Mouse (Mus musculus) T-helper 1 cell (primary cell): Measurements from ENCODE around the gene Gm10428.

Source experiments
- in situ Hi-C: fragments of 300-600 bp; cut with MboI, MseI; formaldehyde crosslinking; loops from one replicate; pipeline ENCODE4 v1.15.1; 2025; ENCODE audit warnings: high pct_unique_total_duplicates

The Gm10428 gene

GRCm38 (mm10) chr11:62752780-62753179 lies at the start of gene Gm10428:
TSS of gene Gm10428 (plus strand) at chr11:62753100.
- in situ Hi-C loops: loop anchor here (5.0 to 10.0 kb wide), 2 partner anchors 70 to 412 kb away; partner anchors contain the start of gene Trim16

GRCm38 (mm10) chr11:62706141-62706540 lies 46.8 kb upstream of the Gm10428 start:
- in situ Hi-C loops: no loop called here

GRCm38 (mm10) chr11:62708252-62708651 lies 44.6 kb upstream of the Gm10428 start:
- in situ Hi-C loops: no loop called here

GRCm38 (mm10) chr11:62710657-62711056 lies 42.2 kb upstream of the Gm10428 start:
- in situ Hi-C loops: no loop called here

GRCm38 (mm10) chr11:62728276-62728675 lies 24.6 kb upstream of the Gm10428 start:
- in situ Hi-C loops: no loop called here

GRCm38 (mm10) chr11:62731311-62732021 lies 21.4 kb upstream of the Gm10428 start, which contains the start of gene Zfp287:
TSS of gene Zfp287 (minus strand) at chr11:62731905.
- in situ Hi-C loops: loop anchor here (10.0 kb wide), 1 partner anchor 1703 kb away; the partner anchor contains the start of genes F930015N05Rik and Hs3st3a1

GRCm38 (mm10) chr11:62732022-62732387 lies 20.9 kb upstream of the Gm10428 start:
- in situ Hi-C loops: loop anchor here (10.0 kb wide), 1 partner anchor 1703 kb away; the partner anchor contains the start of genes F930015N05Rik and Hs3st3a1

- in situ Hi-C loops: loop anchor here (10.0 kb wide), 1 partner anchor 1702 kb away; the partner anchor contains the start of genes F930015N05Rik and Hs3st3a1
Measured at GRCm38 (mm10) chr11:62732665-62733064, 20.2 kb upstream of the Gm10428 start.

GRCm38 (mm10) chr11:62741186-62741585 lies 11.7 kb upstream of the Gm10428 start:
- in situ Hi-C loops: no loop called here

- in situ Hi-C loops: no loop called here
Measured at GRCm38 (mm10) chr11:62742261-62742957, 10.5 kb upstream of the Gm10428 start.

- in situ Hi-C loops: no loop called here
Measured at GRCm38 (mm10) chr11:62744103-62744502, 8.8 kb upstream of the Gm10428 start.

GRCm38 (mm10) chr11:62746001-62746533 lies 6.8 kb upstream of the Gm10428 start:
- in situ Hi-C loops: loop anchor here (5.0 kb wide), 1 partner anchor 386 kb away; no protein-coding TSS in a partner anchor

GRCm38 (mm10) chr11:62747227-62747626 lies 5.7 kb upstream of the Gm10428 start:
- in situ Hi-C loops: loop anchor here (5.0 kb wide), 1 partner anchor 385 kb away; no protein-coding TSS in a partner anchor

- in situ Hi-C loops: loop anchor here (5.0 kb wide), 1 partner anchor 384 kb away; no protein-coding TSS in a partner anchor
Measured at GRCm38 (mm10) chr11:62748062-62748461, 4.8 kb upstream of the Gm10428 start.

GRCm38 (mm10) chr11:62749445-62749844 lies 3.5 kb upstream of the Gm10428 start:
- in situ Hi-C loops: loop anchor here (5.0 kb wide), 1 partner anchor 383 kb away; no protein-coding TSS in a partner anchor

GRCm38 (mm10) chr11:62752191-62752590 lies 709 bp upstream of the Gm10428 start:
- in situ Hi-C loops: loop anchor here (5.0 to 10.0 kb wide), 2 partner anchors 70 to 413 kb away; partner anchors contain the start of gene Trim16

GRCm38 (mm10) chr11:62756456-62757142 lies 3.7 kb downstream of the Gm10428 start:
- in situ Hi-C loops: loop anchor here (5.0 to 10.0 kb wide), 2 partner anchors 121 to 408 kb away; partner anchors contain the start of gene Tvp23b

GRCm38 (mm10) chr11:62757143-62757507 lies 4.2 kb downstream of the Gm10428 start:
- in situ Hi-C loops: loop anchor here (5.0 to 10.0 kb wide), 2 partner anchors 120 to 408 kb away; partner anchors contain the start of gene Tvp23b

GRCm38 (mm10) chr11:62757906-62758305 lies 5.0 kb downstream of the Gm10428 start:
- in situ Hi-C loops: loop anchor here (5.0 to 10.0 kb wide), 2 partner anchors 119 to 407 kb away; partner anchors contain the start of gene Tvp23b

- in situ Hi-C loops: loop anchor here (5.0 to 10.0 kb wide), 2 partner anchors 119 to 406 kb away; partner anchors contain the start of gene Tvp23b
Measured at GRCm38 (mm10) chr11:62758491-62758890, 5.6 kb downstream of the Gm10428 start.
